Mouse (Mus musculus) adrenal gland, postnatal 4 days (tissue): Measurements from ENCODE around the gene Hoxa10. TPM values are rescaled to one million over a fixed set of nuclear protein-coding genes. Genes with fewer than 3 reads are reported as not detected.
A peak's percentile ranks its signal among the peaks of the same experiment; 100 is the strongest.

Experiments used
- DNase-seq, 2 experiments: peaks; one replicate each; pipeline ENCODE4 v3.0.0; 2021 to 2022; ENCODE audit warnings: low spot score in 2 of 2, mixed read lengths in 2 of 2
- total RNA-seq, 2 experiments: library from RNA; stranded (reverse); gene quantifications; 2 replicates each; pipeline ENCODE4 v1.2.3; 2021

Gene Hoxa10
- total RNA-seq, 2 experiments from 2014 or later: 0.87 to 11.1 TPM

- DNase-seq: no peak
These were observed 33.6 kb downstream of the Hoxa10 start for GRCm38 (mm10) chr6:52206882-52207683.

GRCm38 (mm10) chr6:52205638-52206621 lies 34.7 kb downstream of the Hoxa10 start:
- DNase-seq: no peak

GRCm38 (mm10) chr6:52205221-52205620 lies 35.4 kb downstream of the Hoxa10 start:
- DNase-seq: no peak

GRCm38 (mm10) chr6:52204050-52204752 lies 36.5 kb downstream of the Hoxa10 start, which contains the start of gene Hoxa5:
Hoxa5 (minus strand) TSS chr6:52204587.
- DNase-seq: peak in 1 of 2 experiments; percentile 78

- DNase-seq: no peak
These were observed 37.1 kb downstream of the Hoxa10 start for GRCm38 (mm10) chr6:52203371-52204049.

GRCm38 (mm10) chr6:52203121-52203370 lies 37.6 kb downstream of the Hoxa10 start:
- DNase-seq: no peak

GRCm38 (mm10) chr6:52202362-52203120 lies 38.1 kb downstream of the Hoxa10 start:
- no peak for DNase-seq

GRCm38 (mm10) chr6:52201269-52201668 lies 39.4 kb downstream of the Hoxa10 start:
- DNase-seq: no peak

GRCm38 (mm10) chr6:52200751-52201250 lies 39.9 kb downstream of the Hoxa10 start:
- DNase-seq: no peak

- no peak for DNase-seq
These were observed 40.4 kb downstream of the Hoxa10 start for GRCm38 (mm10) chr6:52200073-52200750.

- DNase-seq: no peak
These were observed 43.4 kb downstream of the Hoxa10 start for GRCm38 (mm10) chr6:52197271-52197670.

- DNase-seq: no peak
These were observed 43.8 kb downstream of the Hoxa10 start for GRCm38 (mm10) chr6:52196811-52197210.

- no peak for DNase-seq
These were observed 46.0 kb downstream of the Hoxa10 start for GRCm38 (mm10) chr6:52194690-52195089.

GRCm38 (mm10) chr6:52191860-52192550 lies 48.6 kb downstream of the Hoxa10 start:
- DNase-seq: peak; percentile 79 to 81

- DNase-seq: no peak
These were observed 49.5 kb downstream of the Hoxa10 start, which contains the start of gene Hoxa4 for GRCm38 (mm10) chr6:52190906-52191810. Hoxa4 (minus strand) TSS chr6:52191753.

- no peak for DNase-seq
These were observed 50.2 kb downstream of the Hoxa10 start for GRCm38 (mm10) chr6:52190410-52190809.

- DNase-seq: no peak
These were observed 50.7 kb downstream of the Hoxa10 start for GRCm38 (mm10) chr6:52189909-52190308.

GRCm38 (mm10) chr6:52189172-52189591 lies 51.5 kb downstream of the Hoxa10 start:
- DNase-seq: no peak
